Mouse (Mus musculus): ENCODE data around the gene Resf1. TPM values are rescaled to one million over a fixed set of nuclear protein-coding genes. Genes with fewer than 3 reads are reported as not detected.

Gene Resf1
- polyA plus RNA-seq, 2 experiments: 12.3 to 41.6 TPM

DNA sequence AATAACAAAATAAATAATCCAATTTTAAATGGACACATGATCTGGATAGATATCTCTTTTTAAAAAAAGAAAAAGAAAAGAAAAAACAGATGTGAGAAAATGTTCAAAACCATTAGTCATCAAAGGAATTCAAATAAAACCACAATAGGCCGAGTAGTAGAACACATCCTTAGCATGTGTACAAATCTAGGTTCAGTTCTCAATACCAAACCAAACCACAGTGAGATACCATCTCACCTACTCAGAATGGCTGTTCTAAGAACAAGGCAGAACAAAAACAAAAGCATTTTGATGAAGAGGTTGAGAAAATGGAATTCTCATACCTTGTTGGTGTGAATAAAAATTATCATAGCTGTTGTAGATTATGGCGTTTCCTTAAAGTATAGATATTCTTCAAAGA lies 57.2 kb downstream of the Resf1 start:
- H3K9ac ChIP-seq (ENCODE audit: low read depth, low read length, severe bottlenecking): no peak overlapping the region
- ATAC-seq (ENCODE audit: low FRiP score, low read depth) (no peak), DNase-seq (ENCODE audit: low spot score) (no peak)
- no peaks in the 10 kb centered on the region for H3K36me3 ChIP-seq (ENCODE audit: control insufficient read depth, insufficient read depth, low read length)
- H3K4me1 ChIP-seq (ENCODE audit: control insufficient read depth, insufficient read depth, low read length): no peaks in the 10 kb centered on the region
- no peak overlapping the region for H3K4me3 ChIP-seq (replicated peaks; ENCODE audit: low read length)
- no peak for TF ChIP-seq POLR2A (IDR thresholded peaks at IDR 0.05; ENCODE audit: borderline replicate concordance, extremely low read depth, insufficient read depth, insufficient read length)
- no peaks in the 10 kb centered on the region for H3K27me3 ChIP-seq (ENCODE audit: control insufficient read depth, insufficient read depth, low read length)
- no peak overlapping the region for H3K27ac ChIP-seq (replicated peaks; ENCODE audit: low read depth, low read length)
- no peaks in the 10 kb centered on the region for H3K9me3 ChIP-seq (ENCODE audit: control insufficient read depth, low read length)
- WGBS: 72% methylated on average over 2 of the region's 2 CpGs
- H3K4me2 ChIP-seq (replicated peaks; ENCODE audit: low read depth, low read length, severe bottlenecking): no peak overlapping the region

DNA sequence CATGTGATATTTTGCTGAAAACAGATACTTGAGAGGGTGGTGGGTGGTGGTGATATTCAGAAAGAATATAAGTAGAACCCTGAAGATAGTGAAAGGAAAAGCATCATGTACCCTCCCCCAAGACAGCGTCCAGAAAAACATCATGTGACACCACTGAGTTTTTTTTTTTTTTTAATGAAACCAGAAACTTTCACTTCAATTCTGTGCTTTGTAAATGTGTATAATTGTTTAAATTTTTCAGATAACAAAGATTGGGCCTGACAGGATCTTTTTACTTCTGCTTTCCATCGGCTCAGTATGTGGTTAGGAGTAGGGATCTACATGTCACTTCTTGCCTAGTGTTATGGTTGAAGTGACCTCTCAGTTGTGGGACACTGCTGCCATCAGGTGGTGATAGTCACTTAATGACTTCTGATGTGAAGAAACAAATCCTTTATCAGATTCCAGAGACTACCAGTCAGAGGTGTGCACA lies 65.8 kb downstream of the Resf1 start:
- no peak for TF ChIP-seq POLR2A (IDR thresholded peaks at IDR 0.05; ENCODE audit: borderline replicate concordance, extremely low read depth, insufficient read depth, insufficient read length)
- Histone ChIP-seq H3K27me3 (ENCODE audit: control insufficient read depth, insufficient read depth, low read length) (no peaks in the 10 kb centered on the region), H3K36me3 (ENCODE audit: control insufficient read depth, insufficient read depth, low read length) (no peaks in the 10 kb centered on the region), H3K9ac (ENCODE audit: low read depth, low read length, severe bottlenecking) (no peak overlapping the region), H3K27ac (replicated peaks; ENCODE audit: low read depth, low read length) (no peak overlapping the region), H3K4me3 (replicated peaks; ENCODE audit: low read length) (no peak overlapping the region), H3K9me3 (ENCODE audit: control insufficient read depth, low read length) (no peaks in the 10 kb centered on the region), H3K4me1 (ENCODE audit: control insufficient read depth, insufficient read depth, low read length) (no peaks in the 10 kb centered on the region), H3K4me2 (replicated peaks; ENCODE audit: low read depth, low read length, severe bottlenecking) (no peak overlapping the region)
- 58% methylated on average over 2 of the region's 2 CpGs for WGBS
- DNase-seq (ENCODE audit: low spot score) (peak; percentile 83), ATAC-seq (ENCODE audit: low FRiP score, low read depth) (peak; percentile 70; the same call in 1 of the 2 replicates)

DNA sequence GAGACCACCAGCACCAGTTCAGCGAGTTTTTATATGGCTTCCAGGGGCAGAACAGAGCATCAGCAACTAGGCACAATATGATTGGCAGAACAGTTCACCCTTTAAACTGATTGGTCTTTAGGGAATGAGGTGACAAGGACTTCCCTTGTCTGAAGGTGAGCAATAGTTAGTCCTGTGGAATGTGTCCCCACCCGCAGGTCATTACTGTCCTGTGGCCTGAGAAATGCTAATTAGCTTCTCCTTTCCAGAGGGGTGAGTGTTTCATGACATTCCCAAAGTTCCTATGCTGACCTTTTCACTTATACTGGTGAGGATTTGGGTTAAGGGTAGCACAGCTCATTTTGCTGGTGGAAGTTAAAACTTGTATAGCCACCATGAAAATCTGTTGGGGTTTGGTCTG lies 74.3 kb downstream of the Resf1 start:
- H3K4me3 ChIP-seq (replicated peaks; ENCODE audit: low read length): no peak overlapping the region
- WGBS: 59% methylated on average over 2 of the region's 2 CpGs
- TF ChIP-seq POLR2A (IDR thresholded peaks at IDR 0.05; ENCODE audit: borderline replicate concordance, extremely low read depth, insufficient read depth, insufficient read length): no peak
- H3K9me3 ChIP-seq (ENCODE audit: control insufficient read depth, low read length): no peaks in the 10 kb centered on the region
- H3K4me1 ChIP-seq (ENCODE audit: control insufficient read depth, insufficient read depth, low read length): no peaks in the 10 kb centered on the region
- no peak for DNase-seq (ENCODE audit: low spot score)
- no peaks in the 10 kb centered on the region for H3K36me3 ChIP-seq (ENCODE audit: control insufficient read depth, insufficient read depth, low read length)
- H3K27me3 ChIP-seq (ENCODE audit: control insufficient read depth, insufficient read depth, low read length): no peaks in the 10 kb centered on the region
- H3K4me2 ChIP-seq (replicated peaks; ENCODE audit: low read depth, low read length, severe bottlenecking): no peak overlapping the region
- no peak overlapping the region for H3K27ac ChIP-seq (replicated peaks; ENCODE audit: low read depth, low read length)
- no peak for ATAC-seq (ENCODE audit: low FRiP score, low read depth)
- no peak overlapping the region for H3K9ac ChIP-seq (ENCODE audit: low read depth, low read length, severe bottlenecking)

Other genes with a start within 250 kb of the Resf1 start
- 4.7 and 4.8 TPM in 2 replicates for gene Dennd5b, start 207.7 kb upstream of the Resf1 start, polyA plus RNA-seq (2012; rRNA removed)
- gene Dennd5b, start 207.7 kb upstream of the Resf1 start, polyA plus RNA-seq (2014; fragmentation: Nextera tagmentation; extraction: Ambion mirVana): 6.6 and 8.4 TPM in 2 replicates
- gene Gm10203, start 179.2 kb upstream of the Resf1 start, polyA plus RNA-seq (2012; rRNA removed): not detected in 2 replicates
- gene Gm10203, start 179.2 kb upstream of the Resf1 start, polyA plus RNA-seq (2014; fragmentation: Nextera tagmentation; extraction: Ambion mirVana): not detected in 2 replicates
- gene Etfbkmt, start 169.6 kb upstream of the Resf1 start, polyA plus RNA-seq (2012; rRNA removed): 13.5 and 15.0 TPM in 2 replicates
- gene Etfbkmt, start 169.6 kb upstream of the Resf1 start, polyA plus RNA-seq (2014; fragmentation: Nextera tagmentation; extraction: Ambion mirVana): 10.4 and 12.1 TPM in 2 replicates
- 22.2 and 23.2 TPM in 2 replicates for gene Amn1, start 120.7 kb upstream of the Resf1 start, polyA plus RNA-seq (2012; rRNA removed)
- gene Amn1, start 120.7 kb upstream of the Resf1 start, polyA plus RNA-seq (2014; fragmentation: Nextera tagmentation; extraction: Ambion mirVana): 31.1 and 34.8 TPM in 2 replicates
- gene Bicd1, start 99.5 kb downstream of the Resf1 start, polyA plus RNA-seq (2012; rRNA removed): 1.5 and 2.0 TPM in 2 replicates
- gene Bicd1, start 99.5 kb downstream of the Resf1 start, polyA plus RNA-seq (2014; fragmentation: Nextera tagmentation; extraction: Ambion mirVana): 2.7 and 3.2 TPM in 2 replicates